Mouse (Mus musculus): Measurements from ENCODE around the gene Nkd2. TPM values are rescaled to one million over a fixed set of nuclear protein-coding genes. Genes with fewer than 3 reads are reported as not detected.

The Nkd2 gene
- total RNA-seq, 1 experiment from 2014 or later, result not detected

Other genes starting within 250 kb of the Nkd2 start
- 89.5 to 116 TPM (median 100 TPM) in 3 replicates for gene Clptm1l, start 243.6 kb downstream of the Nkd2 start, total RNA-seq (2017)
- 0.10 to 4.3 TPM (median 0.49 TPM) in 3 replicates for gene Tert, start 220.7 kb downstream of the Nkd2 start, total RNA-seq (2017)
- not detected in 3 replicates for gene Slc6a18, start 169.6 kb downstream of the Nkd2 start, total RNA-seq (2017)
- gene Slc6a19, start 142.8 kb downstream of the Nkd2 start, total RNA-seq (2017), result 0.19 to 0.21 TPM in 2 of 3 replicates, not detected in the other
- 13.8 to 45.3 TPM (median 22.3 TPM) in 3 replicates for gene Slc12a7, start 114.5 kb downstream of the Nkd2 start, total RNA-seq (2017)
- gene Trip13, start 90.2 kb upstream of the Nkd2 start, total RNA-seq (2017), result 1.4 to 3.0 TPM (median 2.7 TPM) in 3 replicates
- gene Brd9, start 90.2 kb upstream of the Nkd2 start, total RNA-seq (2017), result 129 to 150 TPM (median 134 TPM) in 3 replicates
- gene Zdhhc11, start 116.2 kb upstream of the Nkd2 start, total RNA-seq (2017), result not detected in 3 replicates
- 2.7 to 5.5 TPM (median 3.5 TPM) in 3 replicates for gene Tppp, start 161.8 kb upstream of the Nkd2 start, total RNA-seq (2017)
- 1.5 to 3.5 TPM (median 2.3 TPM) in 3 replicates for gene Cep72, start 214.7 kb upstream of the Nkd2 start, total RNA-seq (2017)